In the genomic region with DNA sequence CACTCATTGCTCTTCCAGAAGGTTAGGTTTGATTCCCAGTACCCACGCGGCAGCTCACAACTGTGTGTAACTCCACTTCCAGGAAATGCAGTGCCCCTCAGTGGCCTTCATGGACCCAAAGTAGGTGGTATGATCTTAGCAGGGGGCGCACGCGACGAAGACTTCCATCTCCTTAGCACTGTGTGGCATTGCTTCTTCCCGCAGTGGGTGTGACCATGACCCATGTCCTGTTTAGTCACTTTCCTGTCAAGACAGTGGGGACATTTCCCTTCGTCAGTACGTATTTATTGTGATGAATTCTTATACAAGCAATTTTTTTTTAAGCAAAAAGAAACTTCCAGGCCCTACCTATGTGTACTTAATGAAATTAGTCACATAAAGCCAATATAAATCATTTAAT, we compare ENCODE assay signal across 20 mouse cellular contexts.
A peak's percentile ranks its signal among the peaks of the same experiment; 100 is the strongest.
DNase-seq lines count a peak whose midpoint lies in the region; ATAC-seq and TF ChIP-seq lines count a peak whose summit lies in the region.
"Had no signal": no experiment of that assay in that cellular context is flagged by ENCODE, and none has a peak within 500 bp of the region (broad histone marks: within the 10 kb centered on the region; RNA-seq: fewer than 3 reads in every experiment).

No protein-coding gene starts in this region.

- TF ChIP-seq EP300 in heart, postnatal 0 days (IDR thresholded peaks at IDR 0.05; ENCODE audit: low read depth): no peak

- no peak for TF ChIP-seq CTCF in gastrocnemius, adult 2 months (IDR thresholded peaks at IDR 0.05)
- no peak for TF ChIP-seq CTCF in heart, postnatal 0 days (IDR thresholded peaks at IDR 0.05; ENCODE audit: low read depth)

- intact Hi-C loops in gastrocnemius, adult 2 months (cut with DNase I): no loop called here
- intact Hi-C loops in heart, postnatal 25 days (cut with DNase I): no loop called here

- no peak for ATAC-seq in heart, postnatal 0 days (ENCODE audit: insufficient read depth, low read depth)
- ATAC-seq: forebrain, embryonic 13.5 days had no signal

- H3K4me3 ChIP-seq in gastrocnemius, adult 2 months: no peak overlapping the region
- H3K4me3 ChIP-seq in heart, postnatal 0 days (ENCODE audit: low read depth, low read length): no peak overlapping the region
- H3K4me3 ChIP-seq: embryonic facial prominence, embryonic 13.5 days; erythroblast, embryonic 14.5 days; forebrain, embryonic 13.5 days; hindbrain, embryonic 13.5 days; midbrain, embryonic 12.5 days; neural tube, embryonic 15.5 days had no signal

- H3K4me1 ChIP-seq in heart, postnatal 0 days (ENCODE audit: control insufficient read depth, insufficient read depth): no peaks in the 10 kb centered on the region
- H3K4me1 ChIP-seq: embryonic facial prominence, embryonic 13.5 days had no signal

- WGBS in heart, postnatal 0 days: 69% methylated on average over 9 of the region's 9 CpGs

- H3K9me3 ChIP-seq in heart, postnatal 0 days (replicated peaks; ENCODE audit: control insufficient read depth, low read length): no peaks in the 10 kb centered on the region
- H3K9me3 ChIP-seq: embryonic facial prominence, embryonic 13.5 days; forebrain, embryonic 13.5 days; hindbrain, embryonic 13.5 days; midbrain, embryonic 12.5 days; neural tube, embryonic 15.5 days had no signal

- no peak overlapping the region for H3K9ac ChIP-seq in heart, postnatal 0 days (replicated peaks; ENCODE audit: low read depth, low read length)
- H3K9ac ChIP-seq: embryonic facial prominence, embryonic 13.5 days; forebrain, embryonic 13.5 days; hindbrain, embryonic 13.5 days; midbrain, embryonic 12.5 days; neural tube, embryonic 15.5 days had no signal

- H3K27ac ChIP-seq in gastrocnemius, adult 2 months: peak overlapping the region; percentile 86
- H3K27ac ChIP-seq in heart, postnatal 0 days (ENCODE audit: low read depth): peak overlapping the region; percentile 84
- H3K27ac ChIP-seq: embryonic facial prominence, embryonic 13.5 days; forebrain, embryonic 13.5 days; hindbrain, embryonic 13.5 days; midbrain, embryonic 12.5 days; neural tube, embryonic 15.5 days; stomach, postnatal 0 days had no signal

- peaks cover 63% of the 10 kb centered on the region for H3K36me3 ChIP-seq in heart, postnatal 0 days (replicated peaks; ENCODE audit: control insufficient read depth, insufficient read depth, low read length)
- H3K36me3 ChIP-seq: neural tube, embryonic 15.5 days had no signal

- no peak for DNase-seq in gastrocnemius, adult 2 months
- DNase-seq in gastrocnemius, adult 18-20 months (ENCODE audit: low spot score): no peak
- DNase-seq in heart, postnatal 0 days (ENCODE audit: low spot score): no peak
- no peak for DNase-seq in heart, postnatal 25 days (ENCODE audit: low spot score)
- DNase-seq in 416B (ENCODE audit: low read depth): peak; percentile 85
- DNase-seq in lung, postnatal 14 days: peak; percentile 37
- DNase-seq in spleen, adult 12 weeks (ENCODE audit: low spot score): no peak
- no peak for DNase-seq in cerebellum, adult 11-12 months
- DNase-seq: adrenal gland, postnatal 10 days; cerebellum, adult 8-10 months; cerebellum, postnatal 36 days; embryo, embryonic 11 days; heart, postnatal 14 days had no signal

- H3K27me3 ChIP-seq in heart, postnatal 0 days (ENCODE audit: control insufficient read depth, insufficient read depth, low read length): no peaks in the 10 kb centered on the region
- H3K27me3 ChIP-seq: embryonic facial prominence, embryonic 13.5 days; forebrain, embryonic 13.5 days; hindbrain, embryonic 13.5 days; midbrain, embryonic 12.5 days; neural tube, embryonic 15.5 days had no signal

- no peak overlapping the region for H3K4me2 ChIP-seq in heart, postnatal 0 days (ENCODE audit: low read depth, low read length)
- H3K4me2 ChIP-seq: embryonic facial prominence, embryonic 13.5 days; forebrain, embryonic 13.5 days; hindbrain, embryonic 13.5 days; midbrain, embryonic 12.5 days; neural tube, embryonic 15.5 days had no signal

Comparison
In these comparisons a context has a peak if more than half of its experiments do, and no peak if none do; other contexts are left out.
1. DNase-seq: peak in 416B (single experiment) and lung, postnatal 14 days (single experiment); none in gastrocnemius, adult 2 months (single experiment), gastrocnemius, adult 18-20 months (single experiment), heart, postnatal 0 days (single experiment), heart, postnatal 25 days (single experiment), spleen, adult 12 weeks (single experiment) and cerebellum, adult 11-12 months (single experiment).